Mouse (Mus musculus) neural tube, embryonic 15.5 days (tissue): Measurements from ENCODE around the gene Entpd5. TPM values are rescaled to one million over a fixed set of nuclear protein-coding genes. Genes with fewer than 3 reads are reported as not detected.

Experiments used
- polyA plus RNA-seq: library from polyadenylated mRNA; unstranded; fragments of >200 nt; fragmentation: Nextera tagmentation; extraction: Ambion mirVana; gene quantifications from 2 replicates; pipeline ENCODE4 v1.2.1, GENCODE M21; 2015

Entpd5 gene
- polyA plus RNA-seq, 1 experiment from 2014 or later, result 11.6 TPM

Other genes with a start within 250 kb of the Entpd5 start
- gene Elmsan1, start 190.1 kb downstream of the Entpd5 start, polyA plus RNA-seq, result 4.0 and 5.4 TPM in 2 replicates
- gene Ptgr2, start 123.8 kb downstream of the Entpd5 start, polyA plus RNA-seq, result 15.8 and 18.2 TPM in 2 replicates
- gene Zfp410, start 92.2 kb downstream of the Entpd5 start, polyA plus RNA-seq, result 60.6 and 61.2 TPM in 2 replicates
- 43.5 and 44.1 TPM in 2 replicates for gene Coq6, start 47.4 kb downstream of the Entpd5 start, polyA plus RNA-seq
- gene Fam161b, start 47.2 kb downstream of the Entpd5 start, polyA plus RNA-seq, result 16.0 and 16.8 TPM in 2 replicates
- gene Bbof1, start within 50 bp of the Entpd5 start, polyA plus RNA-seq, result 3.6 and 5.0 TPM in 2 replicates
- gene Rnf113a2, start 8.2 kb upstream of the Entpd5 start, polyA plus RNA-seq, result 21.5 and 21.9 TPM in 2 replicates
- gene Aldh6a1, start 42.0 kb upstream of the Entpd5 start, polyA plus RNA-seq, result 31.7 and 34.7 TPM in 2 replicates
- gene Lin52, start 42.4 kb upstream of the Entpd5 start, polyA plus RNA-seq, result 28.9 and 29.7 TPM in 2 replicates
- gene Vsx2, start 160.7 kb upstream of the Entpd5 start, polyA plus RNA-seq, result 5.7 and 6.0 TPM in 2 replicates
- 14.0 and 14.3 TPM in 2 replicates for gene Abcd4, start 208.4 kb upstream of the Entpd5 start, polyA plus RNA-seq
- gene Vrtn, start 232.0 kb upstream of the Entpd5 start, polyA plus RNA-seq, result 0.37 TPM in 1 of 2 replicates, not detected in the other